Mouse (Mus musculus) limb, embryonic 11.5 days (tissue): ENCODE data around the gene Tmem132d. TPM values are rescaled to one million over a fixed set of nuclear protein-coding genes. Genes with fewer than 3 reads are reported as not detected.

Experiments
- ATAC-seq: fragments of 200-750 bp; cut with Nextera tagmentation; 2 replicates; pipeline ENCODE4 v1.8.0; 2017; ENCODE audit warnings: low read depth; ENCODE audit not compliant: insufficient number of reproducible peaks, low FRiP score, low TSS enrichment
- DNase-seq: peaks from one replicate; pipeline ENCODE4 v3.0.0-alpha.2; 2015; ENCODE audit warnings: low spot score
- H3K27ac ChIP-seq: fragments of 300-500 bp; sonication (generic); replicated peaks from 2 replicates; pipeline ENCODE4 v1.5.1; 2014; ENCODE audit warnings: low read depth, mild to moderate bottlenecking, low read length
- H3K27me3 ChIP-seq: fragments of 300-500 bp; sonication (generic); 2 replicates; pipeline ENCODE4 v1.6.1; 2014; ENCODE audit warnings: mild to moderate bottlenecking, low read length, mixed read lengths; ENCODE audit not compliant: control insufficient read depth, insufficient read depth
- H3K36me3 ChIP-seq: fragments of 300-500 bp; sonication (generic); 2 replicates; pipeline ENCODE4 v1.6.1; 2014; ENCODE audit warnings: mild to moderate bottlenecking, low read length, moderate library complexity, mixed read lengths; ENCODE audit not compliant: control insufficient read depth, insufficient read depth
- H3K4me1 ChIP-seq: fragments of 300-500 bp; sonication (generic); 2 replicates; pipeline ENCODE4 v1.6.1; 2014; ENCODE audit warnings: low read length, mixed read lengths; ENCODE audit not compliant: control insufficient read depth, insufficient read depth
- H3K4me2 ChIP-seq: fragments of 300-500 bp; sonication (generic); 2 replicates; pipeline ENCODE4 v1.6.1; 2014; ENCODE audit warnings: low read depth, mild to moderate bottlenecking, moderate library complexity; ENCODE audit not compliant: severe bottlenecking
- H3K4me3 ChIP-seq: fragments of 300-500 bp; sonication (generic); 2 replicates; pipeline ENCODE4 v1.5.1; 2014; ENCODE audit warnings: low read depth, low read length
- H3K9ac ChIP-seq: fragments of 300-500 bp; sonication (generic); 2 replicates; pipeline ENCODE4 v1.6.1; 2014; ENCODE audit warnings: mild to moderate bottlenecking, low read length
- H3K9me3 ChIP-seq: fragments of 300-500 bp; sonication (generic); 2 replicates; pipeline ENCODE4 v1.6.1; 2016; ENCODE audit warnings: low read length; ENCODE audit not compliant: control insufficient read depth
- WGBS: fragments of 180-500 bp; shearing (Covaris S2); extraction: QIAGEN DNeasy Blood & Tissue Kit; methylation state at CpG from one replicate; pipeline ENCODE4 v1.1.7; 2014; 5-methylcytosine and 5-hydroxymethylcytosine counted together
- polyA plus RNA-seq: library from polyadenylated mRNA; unstranded; fragments of >200 nt; fragmentation: Nextera tagmentation; extraction: Ambion mirVana; gene quantifications from 2 replicates; pipeline ENCODE4 v1.2.1, GENCODE M21; 2014

The Tmem132d gene
- polyA plus RNA-seq, 1 experiment from 2014 or later, result 0.60 TPM

DNA sequence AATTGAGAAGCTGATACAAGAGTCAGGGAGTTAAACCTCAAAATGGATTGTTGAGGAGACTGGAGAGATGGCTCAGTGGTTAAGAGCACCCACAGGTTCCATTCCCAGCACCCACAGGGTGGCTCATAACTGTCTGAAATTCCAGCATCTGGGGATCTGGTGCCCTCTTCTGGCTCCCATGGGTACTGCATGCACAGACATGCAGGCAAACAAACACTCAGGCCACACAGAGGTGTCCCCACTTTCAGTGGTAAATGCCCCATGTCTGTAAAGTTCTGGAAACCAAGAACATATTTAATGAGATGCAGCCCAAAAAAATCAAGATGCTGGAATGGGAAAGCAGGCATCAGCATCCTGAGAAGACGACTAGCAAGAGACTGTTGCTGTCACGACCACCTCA, 333.4 kb downstream of the Tmem132d start:
- no peak for ATAC-seq
- WGBS, result 89% methylated on average over 2 of the region's 2 CpGs

DNA sequence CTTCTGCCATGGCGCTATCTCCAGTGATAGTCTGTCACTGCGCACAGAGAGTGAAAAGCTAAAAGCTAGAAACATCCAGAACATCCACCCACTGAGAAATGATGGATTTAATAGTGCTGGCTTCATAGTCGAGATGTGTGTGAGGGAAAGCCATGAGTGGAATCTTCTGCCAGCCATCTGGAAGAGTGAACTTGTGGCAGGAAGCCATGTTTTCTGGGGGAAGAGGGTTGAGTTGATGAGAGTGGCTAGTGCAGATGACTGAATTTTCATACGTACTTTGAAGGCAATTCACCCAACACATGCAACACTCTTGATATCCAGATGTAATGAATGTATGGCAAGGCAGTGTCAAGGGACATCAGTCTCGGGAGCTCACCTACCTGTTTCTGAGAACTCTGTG, 342.3 kb downstream of the Tmem132d start:
- H3K4me2 ChIP-seq, result no peak overlapping the region
- H3K4me1 ChIP-seq, result no peaks in the 10 kb centered on the region
- DNase-seq (no peak), ATAC-seq (no peak)
- no peak overlapping the region for H3K4me3 ChIP-seq
- WGBS, result 83% methylated on average over 5 of the region's 5 CpGs
- no peak overlapping the region for H3K27ac ChIP-seq
- no peaks in the 10 kb centered on the region for H3K27me3 ChIP-seq
- H3K9me3 ChIP-seq, result no peaks in the 10 kb centered on the region
- H3K9ac ChIP-seq, result no peak overlapping the region
- H3K36me3 ChIP-seq, result no peaks in the 10 kb centered on the region

More for the DNA sequence above, 333.4 kb downstream of the Tmem132d start:
- DNase-seq, result no peak
- Histone ChIP-seq H3K4me2 (no peak overlapping the region), H3K27me3 (no peaks in the 10 kb centered on the region), H3K36me3 (no peaks in the 10 kb centered on the region), H3K9ac (no peak overlapping the region), H3K27ac (no peak overlapping the region), H3K4me1 (no peaks in the 10 kb centered on the region), H3K9me3 (no peaks in the 10 kb centered on the region), H3K4me3 (no peak overlapping the region)

DNA sequence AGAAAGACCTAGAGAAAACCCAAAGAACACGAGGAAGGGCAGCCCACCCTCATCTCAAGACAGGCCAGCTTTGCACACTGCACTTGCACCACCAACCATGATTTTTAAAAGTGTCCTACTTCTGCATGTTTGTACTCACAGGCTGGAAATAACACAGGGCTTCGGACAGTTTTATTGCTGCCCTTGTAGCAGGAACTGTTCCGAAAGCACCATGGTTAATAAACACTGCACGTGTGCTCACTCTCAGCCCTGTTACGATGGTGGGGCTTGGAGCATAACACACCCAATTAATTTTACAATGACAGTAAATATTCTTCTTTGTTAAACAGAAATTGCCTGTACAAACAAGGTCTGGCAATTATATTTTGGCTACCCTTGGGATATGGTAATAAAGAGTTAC, 357.4 kb downstream of the Tmem132d start:
- no peaks in the 10 kb centered on the region for H3K27me3 ChIP-seq

GRCm38 (mm10) chr5:128072616-128073015, 360.3 kb downstream of the Tmem132d start:
- DNase-seq (peak; percentile 64), ATAC-seq (no peak)
- Histone ChIP-seq H3K36me3 (no peaks in the 10 kb centered on the region), H3K9ac (no peak overlapping the region), H3K4me1 (no peaks in the 10 kb centered on the region), H3K4me3 (no peak overlapping the region), H3K9me3 (no peaks in the 10 kb centered on the region), H3K27me3 (no peaks in the 10 kb centered on the region), H3K27ac (no peak overlapping the region), H3K4me2 (no peak overlapping the region)
- 81% methylated on average over 2 of the region's 2 CpGs for WGBS

More for the DNA sequence above, 357.4 kb downstream of the Tmem132d start:
- WGBS, result 22% methylated on average over 5 of the region's 5 CpGs
- ATAC-seq, result peak; percentile 72; the same call in 1 of the 2 replicates
- no peaks in the 10 kb centered on the region for H3K36me3 ChIP-seq
- H3K27ac ChIP-seq, result no peak overlapping the region
- H3K9me3 ChIP-seq, result no peaks in the 10 kb centered on the region
- H3K4me1 ChIP-seq, result no peaks in the 10 kb centered on the region
- DNase-seq, result no peak
- H3K4me3 ChIP-seq, result no peak overlapping the region
- no peak overlapping the region for H3K4me2 ChIP-seq
- H3K9ac ChIP-seq, result no peak overlapping the region

DNA sequence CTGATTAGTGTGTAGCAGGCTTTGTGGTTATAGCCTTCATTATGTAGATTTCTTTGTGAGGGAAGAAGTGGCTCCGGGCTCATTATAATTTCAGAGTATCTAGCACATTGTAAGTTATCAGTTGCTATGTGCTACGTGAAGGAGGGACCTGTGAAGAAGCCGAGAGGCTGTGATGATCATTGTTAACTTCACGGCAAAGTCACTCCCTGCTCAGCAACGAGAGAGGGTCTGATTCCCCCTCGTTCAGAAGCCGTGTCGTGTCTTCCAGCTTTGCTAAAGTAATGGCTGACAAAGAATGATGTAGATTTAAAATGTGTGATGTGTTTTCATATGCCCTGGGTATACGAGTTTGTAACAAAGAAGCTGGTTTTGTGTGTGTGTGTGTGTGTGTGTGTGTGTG, 391.1 kb downstream of the Tmem132d start:
- Histone ChIP-seq H3K9me3 (no peaks in the 10 kb centered on the region), H3K27ac (no peak overlapping the region), H3K9ac (no peak overlapping the region), H3K4me2 (no peak overlapping the region), H3K27me3 (no peaks in the 10 kb centered on the region), H3K36me3 (no peaks in the 10 kb centered on the region), H3K4me3 (no peak overlapping the region), H3K4me1 (no peaks in the 10 kb centered on the region)
- DNase-seq, result no peak
- no peak for ATAC-seq
- WGBS, result 90% methylated on average over 9 of the region's 9 CpGs

GRCm38 (mm10) chr5:128040036-128040435, 392.8 kb downstream of the Tmem132d start:
- WGBS, result 85% methylated on average over 6 of the region's 6 CpGs
- no peaks in the 10 kb centered on the region for H3K9me3 ChIP-seq

GRCm38 (mm10) chr5:128027076-128027475, 405.8 kb downstream of the Tmem132d start:
- 79% methylated on average over 2 of the region's 2 CpGs for WGBS

More at GRCm38 (mm10) chr5:128040036-128040435, 392.8 kb downstream of the Tmem132d start:
- DNase-seq, result no peak
- H3K9ac ChIP-seq, result no peak overlapping the region
- H3K27ac ChIP-seq, result no peak overlapping the region
- no peak overlapping the region for H3K4me3 ChIP-seq
- H3K27me3 ChIP-seq, result no peaks in the 10 kb centered on the region
- H3K4me2 ChIP-seq, result no peak overlapping the region
- H3K36me3 ChIP-seq, result no peaks in the 10 kb centered on the region
- no peaks in the 10 kb centered on the region for H3K4me1 ChIP-seq
- no peak for ATAC-seq

GRCm38 (mm10) chr5:128004666-128005065, 428.2 kb downstream of the Tmem132d start:
- H3K9ac ChIP-seq, result no peak overlapping the region
- no peak for DNase-seq
- 63% methylated on average over 9 of the region's 9 CpGs for WGBS
- H3K36me3 ChIP-seq, result no peaks in the 10 kb centered on the region
- H3K9me3 ChIP-seq, result no peaks in the 10 kb centered on the region
- ATAC-seq, result no peak
- no peak overlapping the region for H3K27ac ChIP-seq
- H3K27me3 ChIP-seq, result no peaks in the 10 kb centered on the region
- H3K4me3 ChIP-seq, result no peak overlapping the region
- no peaks in the 10 kb centered on the region for H3K4me1 ChIP-seq
- no peak overlapping the region for H3K4me2 ChIP-seq

More at GRCm38 (mm10) chr5:128027076-128027475, 405.8 kb downstream of the Tmem132d start:
- Histone ChIP-seq H3K36me3 (no peaks in the 10 kb centered on the region), H3K27ac (no peak overlapping the region), H3K4me3 (no peak overlapping the region), H3K4me2 (no peak overlapping the region), H3K9me3 (no peaks in the 10 kb centered on the region), H3K4me1 (no peaks in the 10 kb centered on the region), H3K27me3 (no peaks in the 10 kb centered on the region), H3K9ac (no peak overlapping the region)
- no peak for ATAC-seq
- no peak for DNase-seq

DNA sequence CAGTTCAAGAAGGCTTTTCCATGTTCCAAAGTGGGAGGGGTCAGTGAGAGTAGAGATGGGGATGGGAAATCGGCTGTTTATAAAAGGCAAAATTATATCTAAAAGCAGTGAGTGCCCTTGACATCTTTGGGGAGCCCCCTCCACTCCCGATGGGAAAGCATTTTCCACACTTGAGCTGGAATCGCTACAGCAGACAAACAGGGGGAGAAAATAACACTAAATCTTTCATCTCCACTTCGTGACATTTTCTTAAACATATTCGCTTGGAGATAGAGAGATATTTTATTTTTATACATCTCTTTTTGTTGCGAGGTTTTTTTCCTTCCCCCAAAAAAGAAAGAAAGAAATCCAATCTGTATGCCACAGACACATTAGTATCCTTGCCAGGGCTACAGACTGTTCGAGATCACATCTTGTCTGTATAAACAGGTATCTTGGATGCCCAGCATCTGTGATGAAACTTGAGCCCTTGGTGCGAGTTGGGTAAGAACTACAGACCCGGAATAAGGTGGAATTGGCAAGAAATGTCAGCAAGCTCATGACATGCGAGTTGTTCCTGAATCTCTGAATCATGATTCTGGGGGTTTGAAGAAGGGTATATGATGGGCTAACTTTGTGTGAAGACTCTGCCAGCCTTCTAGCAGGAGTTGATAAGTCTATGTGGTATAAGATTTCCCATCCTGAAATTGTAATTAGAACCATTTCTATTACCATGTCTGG, 436.2 kb downstream of the Tmem132d start:
- 83% methylated on average over 10 of the region's 10 CpGs for WGBS

More for the DNA sequence above, 436.2 kb downstream of the Tmem132d start:
- no peak overlapping the region for H3K9ac ChIP-seq
- no peaks in the 10 kb centered on the region for H3K36me3 ChIP-seq
- H3K4me1 ChIP-seq, result no peaks in the 10 kb centered on the region
- no peak for DNase-seq
- no peak for ATAC-seq
- no peaks in the 10 kb centered on the region for H3K27me3 ChIP-seq
- H3K4me3 ChIP-seq, result no peak overlapping the region
- no peak overlapping the region for H3K4me2 ChIP-seq
- H3K9me3 ChIP-seq, result no peaks in the 10 kb centered on the region
- H3K27ac ChIP-seq, result no peak overlapping the region
